Mouse (Mus musculus) myocyte (in vitro differentiated cells): ENCODE data around the gene D5Ertd579e.

ENCODE experiments used
- CEBPB ChIP-seq: IDR thresholded peaks from 2 replicates; pipeline ENCODE4 v1.6.1; 2011; ENCODE audit warnings: mild to moderate bottlenecking, moderate library complexity; ENCODE audit not compliant: poor library complexity, insufficient read depth, severe bottlenecking
- E2F4 ChIP-seq: IDR thresholded peaks from one replicate; pipeline ENCODE4 v1.6.1; 2011; ENCODE audit warnings: mild to moderate bottlenecking, control low read depth, moderate library complexity; ENCODE audit not compliant: insufficient read depth
- MAX ChIP-seq: IDR thresholded peaks from one replicate; pipeline ENCODE4 v1.6.1; 2011; ENCODE audit warnings: low read depth, mild to moderate bottlenecking, control low read depth
- MYOD1 ChIP-seq, 3 experiments: IDR thresholded peaks; one replicate each; pipeline ENCODE4 v1.6.1; 2011; ENCODE audit warnings: control low read depth in 2 of 3, low read depth in 2 of 3, mild to moderate bottlenecking in 2 of 3, moderate library complexity in 1 of 3; ENCODE audit not compliant: insufficient read length in 2 of 3, control insufficient read depth in 1 of 3
- MYOG ChIP-seq, 3 experiments: IDR thresholded peaks; one replicate each; pipeline ENCODE4 v1.6.1; 2011; ENCODE audit warnings: control low read depth in 2 of 3, low read depth in 2 of 3, mild to moderate bottlenecking in 2 of 3; ENCODE audit not compliant: insufficient read length in 2 of 3, control insufficient read depth in 1 of 3, insufficient read depth in 1 of 3
- POLR2A ChIP-seq: IDR thresholded peaks from one replicate; pipeline ENCODE4 v1.6.1; 2011; ENCODE audit warnings: low read depth, mild to moderate bottlenecking, control low read depth, moderate library complexity; ENCODE audit not compliant: insufficient read length
- POLR2AphosphoS2 ChIP-seq: IDR thresholded peaks from one replicate; pipeline ENCODE4 v1.6.1; 2011; ENCODE audit warnings: low read depth, control low read depth; ENCODE audit not compliant: insufficient read length
- TCF12 ChIP-seq: IDR thresholded peaks from one replicate; pipeline ENCODE4 v1.6.1; 2011; ENCODE audit warnings: mild to moderate bottlenecking, control low read depth; ENCODE audit not compliant: poor library complexity, insufficient read depth, severe bottlenecking
- TCF3 ChIP-seq: IDR thresholded peaks from one replicate; pipeline ENCODE4 v1.6.1; 2011; ENCODE audit warnings: low read depth, control low read depth; ENCODE audit not compliant: insufficient read length
- USF1 ChIP-seq: IDR thresholded peaks from one replicate; pipeline ENCODE4 v1.6.1; 2011; ENCODE audit warnings: low read depth, mild to moderate bottlenecking, control low read depth, moderate library complexity

DNA sequence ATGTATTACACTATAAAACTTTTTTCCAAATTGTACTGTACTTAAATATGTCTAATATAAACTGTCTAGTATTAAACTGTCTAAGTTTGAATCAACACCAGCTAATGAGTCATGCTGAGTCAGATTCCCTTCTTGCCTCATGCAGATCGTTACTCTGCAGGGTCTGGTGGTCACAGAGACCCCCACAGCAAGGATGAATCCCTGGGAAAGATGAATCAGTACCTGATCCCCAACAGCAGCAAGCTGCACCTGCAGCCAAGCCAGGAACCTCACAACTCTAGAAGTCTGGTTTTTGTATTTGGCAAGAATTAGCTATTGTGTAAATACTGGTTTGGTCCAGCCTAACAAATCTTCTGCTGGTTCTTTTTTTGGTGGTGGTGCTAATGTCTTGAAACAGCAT lies 20.4 kb downstream of the D5Ertd579e start:
- no peak for TF ChIP-seq POLR2AphosphoS2
- TF ChIP-seq POLR2A, result no peak
- no peak for TF ChIP-seq MYOG (IDR thresholded peaks at IDR 0.05; ENCODE audit: control insufficient read depth in 1 of 3, insufficient read depth in 1 of 3, insufficient read length in 2 of 3, low read depth in 2 of 3)
- no peak for TF ChIP-seq MYOD1 (IDR thresholded peaks at IDR 0.05; ENCODE audit: control insufficient read depth in 1 of 3, insufficient read length in 2 of 3, low read depth in 2 of 3)
- TF ChIP-seq USF1, result no peak
- no peak for TF ChIP-seq E2F4
- TF ChIP-seq MAX, result no peak
- peak; percentile 64; the same call in 1 of the 2 replicates for TF ChIP-seq CEBPB
- no peak for TF ChIP-seq TCF3
- no peak for TF ChIP-seq TCF12
